Mouse (Mus musculus) MEL (cell line): Measurements from ENCODE around the gene Pah. TPM values are rescaled to one million over a fixed set of nuclear protein-coding genes. Genes with fewer than 3 reads are reported as not detected.

Experiments
- DNase-seq: peaks from one replicate; pipeline ENCODE4 v3.0.0; 2011; ENCODE audit warnings: low read depth, low spot score
- H3K27ac ChIP-seq: 2 replicates; pipeline ENCODE4 v1.5.1; 2012; ENCODE audit warnings: low read depth, mild to moderate bottlenecking, control low read depth, low read length, moderate library complexity; ENCODE audit not compliant: control insufficient read depth
- H3K27me3 ChIP-seq, 2 experiments: fragments of 150-350 bp in 1 of 2; sonication (generic) in 1 of 2; 2 replicates each; pipeline ENCODE4 v1.6.1; 2012; ENCODE audit warnings: low read length in 2 of 2, mild to moderate bottlenecking in 2 of 2, improper control_type of control experiment in 1 of 2, moderate library complexity in 1 of 2; ENCODE audit not compliant: insufficient read depth in 2 of 2, control insufficient read depth in 1 of 2
- H3K36me3 ChIP-seq, 2 experiments: 2 replicates each; pipeline ENCODE4 v1.6.1; 2012 to 2014; ENCODE audit warnings: low read length in 2 of 2, improper control_type of control experiment in 1 of 2, inconsistent platforms in 1 of 2, mild to moderate bottlenecking in 1 of 2; ENCODE audit not compliant: insufficient read depth in 2 of 2, control insufficient read depth in 1 of 2
- H3K4me1 ChIP-seq, 2 experiments: fragments of 150-350 bp in 1 of 2; sonication (generic) in 1 of 2; 2 replicates each; pipeline ENCODE4 v1.6.1; 2012; ENCODE audit warnings: low read length in 2 of 2, improper control_type of control experiment in 1 of 2, mild to moderate bottlenecking in 1 of 2; ENCODE audit not compliant: insufficient read depth in 2 of 2, control insufficient read depth in 1 of 2
- H3K4me3 ChIP-seq, 2 experiments: fragments of 150-350 bp in 1 of 2; sonication (generic) in 1 of 2; 2 replicates each; pipeline ENCODE4 v1.5.1; 2012; ENCODE audit warnings: low read depth in 2 of 2, low read length in 2 of 2, mild to moderate bottlenecking in 2 of 2, moderate library complexity in 2 of 2, control low read depth in 1 of 2, improper control_type of control experiment in 1 of 2; ENCODE audit not compliant: control insufficient read depth in 1 of 2, insufficient read depth in 1 of 2
- H3K79me2 ChIP-seq: 2 replicates; pipeline ENCODE4 v1.6.1; 2012; ENCODE audit warnings: mild to moderate bottlenecking, low read length, moderate library complexity; ENCODE audit not compliant: control insufficient read depth, poor library complexity, insufficient read depth
- H3K9ac ChIP-seq: 2 replicates; pipeline ENCODE4 v1.6.1; 2012; ENCODE audit warnings: low read depth, mild to moderate bottlenecking, control low read depth, low read length, moderate library complexity; ENCODE audit not compliant: control insufficient read depth, poor library complexity, severe bottlenecking
- H3K9me3 ChIP-seq: fragments of 150-350 bp; sonication (generic); replicated peaks from 2 replicates; pipeline ENCODE4 v1.6.1; 2012; ENCODE audit warnings: mild to moderate bottlenecking, low read length, improper control_type of control experiment, moderate library complexity; ENCODE audit not compliant: insufficient read depth
- CHD2 ChIP-seq: IDR thresholded peaks from 2 replicates; pipeline ENCODE4 v1.6.1; 2011; ENCODE audit warnings: low read length, improper control_type of control experiment
- CTCF ChIP-seq, 3 experiments: IDR thresholded peaks in 2 of 3; conservative IDR thresholded peaks in 1 of 3; 2 replicates each; pipeline ENCODE4 v1.5.1; 2011 to 2012; ENCODE audit warnings: low read length in 3 of 3, low read depth in 2 of 3, mild to moderate bottlenecking in 2 of 3, improper control_type of control experiment in 1 of 3, inconsistent platforms in 1 of 3, mixed read lengths in 1 of 3, moderate library complexity in 1 of 3; ENCODE audit not compliant: control insufficient read depth in 1 of 3, insufficient read depth in 1 of 3, poor library complexity in 1 of 3, severe bottlenecking in 1 of 3
- E2F4 ChIP-seq: IDR thresholded peaks from 2 replicates; pipeline ENCODE4 v1.6.1; 2011; ENCODE audit warnings: low read depth, low read length, improper control_type of control experiment, borderline replicate concordance
- ETS1 ChIP-seq: IDR thresholded peaks from 2 replicates; pipeline ENCODE4 v1.6.1; 2012; ENCODE audit warnings: low read depth, mild to moderate bottlenecking, inconsistent platforms, low read length, improper control_type of control experiment, moderate library complexity
- GABPA ChIP-seq: IDR thresholded peaks from 2 replicates; pipeline ENCODE4 v1.6.1; 2012; ENCODE audit warnings: low read depth, mild to moderate bottlenecking, inconsistent platforms, low read length, improper control_type of control experiment, moderate library complexity
- MAFK ChIP-seq: IDR thresholded peaks from 2 replicates; pipeline ENCODE4 v1.6.1; 2011; ENCODE audit warnings: low read depth, mild to moderate bottlenecking, low read length, improper control_type of control experiment, borderline replicate concordance
- MAX ChIP-seq: IDR thresholded peaks from 2 replicates; pipeline ENCODE4 v1.6.1; 2011; ENCODE audit warnings: low read length, improper control_type of control experiment
- MAZ ChIP-seq: IDR thresholded peaks from 2 replicates; pipeline ENCODE4 v1.6.1; 2012; ENCODE audit warnings: low read depth, mild to moderate bottlenecking, inconsistent platforms, low read length, improper control_type of control experiment
- MYB ChIP-seq: IDR thresholded peaks from 2 replicates; pipeline ENCODE4 v1.6.1; 2011; ENCODE audit warnings: mild to moderate bottlenecking, low read depth, low read length, improper control_type of control experiment
- MYC ChIP-seq: IDR thresholded peaks from 2 replicates; pipeline ENCODE4 v1.6.1; 2011; ENCODE audit warnings: low read depth, mild to moderate bottlenecking, low read length, improper control_type of control experiment, moderate library complexity
- RAD21 ChIP-seq: IDR thresholded peaks from 2 replicates; pipeline ENCODE4 v1.6.1; 2011; ENCODE audit warnings: mild to moderate bottlenecking, low read depth, low read length, improper control_type of control experiment
- RCOR1 ChIP-seq: IDR thresholded peaks from 2 replicates; pipeline ENCODE4 v1.6.1; 2012; ENCODE audit warnings: low read depth, mild to moderate bottlenecking, inconsistent platforms, low read length, improper control_type of control experiment
- SMC3 ChIP-seq: IDR thresholded peaks from 2 replicates; pipeline ENCODE4 v1.6.1; 2011; ENCODE audit warnings: low read depth, low read length, improper control_type of control experiment
- TBP ChIP-seq: IDR thresholded peaks from 2 replicates; pipeline ENCODE4 v1.8.0; 2011; ENCODE audit warnings: low read depth, low read length, improper control_type of control experiment
- TCF12 ChIP-seq: IDR thresholded peaks from 2 replicates; pipeline ENCODE4 v1.6.1; 2014; ENCODE audit warnings: low read depth, mild to moderate bottlenecking, inconsistent platforms, low read length, improper control_type of control experiment, moderate library complexity
- ZC3H11A ChIP-seq: IDR thresholded peaks from 2 replicates; pipeline ENCODE4 v1.6.1; 2012; ENCODE audit warnings: low read depth, mild to moderate bottlenecking, inconsistent platforms, low read length, improper control_type of control experiment
- ZKSCAN1 ChIP-seq: IDR thresholded peaks from 2 replicates; pipeline ENCODE4 v1.6.1; 2012; ENCODE audit warnings: low read depth, mild to moderate bottlenecking, inconsistent platforms, low read length, improper control_type of control experiment, moderate library complexity
- ZMIZ1 ChIP-seq: IDR thresholded peaks from 2 replicates; pipeline ENCODE4 v1.6.1; 2012; ENCODE audit warnings: low read depth, mild to moderate bottlenecking, inconsistent platforms, low read length, improper control_type of control experiment, moderate library complexity
- polyA plus RNA-seq, 2 experiments: library from polyadenylated mRNA; stranded (reverse) in 1 of 2; unstranded in 1 of 2; fragments of >175 nt in 1 of 2; fragments of >200 nt in 1 of 2; gene quantifications; 2 replicates each; pipeline versions ENCODE4 v1.2.1 to v1.2.4; 2012; ENCODE audit warnings: low replicate concordance in 2 of 2, low read depth in 1 of 2; ENCODE audit not compliant: insufficient read length in 2 of 2, insufficient read depth in 1 of 2, missing spikeins in 1 of 2
- total RNA-seq: library from RNA; depleted of rRNA; stranded (reverse); fragments of 300-350 nt; gene quantifications from 2 replicates; pipeline ENCODE4 v1.2.3, GENCODE M21; 2012

The Pah gene
- total and polyA plus RNA-seq, 3 experiments = not detected

GRCm38 (mm10) chr10:87552726-87553125, 31.1 kb downstream of the Pah start:
- no peaks in the 10 kb centered on the region for H3K79me2 ChIP-seq
- peak; percentile 59 for DNase-seq
- no peaks in the 10 kb centered on the region for H3K9me3 ChIP-seq
- peak; percentile 81 for TF ChIP-seq RAD21
- peak; percentile 43 for TF ChIP-seq ZC3H11A
- peak; percentile 79 to 92 (median 90) for TF ChIP-seq CTCF (IDR thresholded peaks at IDR 0.05 in 2 of 3, conservative IDR thresholded peaks at IDR 0.05 in 1 of 3; ENCODE audit: control insufficient read depth in 1 of 3, insufficient read depth in 1 of 3, low read depth in 2 of 3, low read length in 3 of 3, poor library complexity in 1 of 3, severe bottlenecking in 1 of 3)
- TF ChIP-seq ETS1 = no peak
- TF ChIP-seq SMC3 = peak; percentile 81
- no peak overlapping the region for H3K27ac ChIP-seq
- H3K9ac ChIP-seq = no peak overlapping the region
- no peak overlapping the region for H3K4me3 ChIP-seq
- H3K4me1 ChIP-seq = no peaks in the 10 kb centered on the region
- no peaks in the 10 kb centered on the region for H3K36me3 ChIP-seq
- H3K27me3 ChIP-seq = no peaks in the 10 kb centered on the region

- no peak overlapping the region for H3K27ac ChIP-seq
- H3K4me3 ChIP-seq = no peak overlapping the region
- H3K79me2 ChIP-seq = no peaks in the 10 kb centered on the region
- TF ChIP-seq MYB = no peak
- no peak for TF ChIP-seq MYC
- TF ChIP-seq RCOR1 = no peak
- no peak for TF ChIP-seq MAFK
- no peak for TF ChIP-seq TBP
- no peak for TF ChIP-seq GABPA
- no peak for TF ChIP-seq ZMIZ1
- TF ChIP-seq SMC3 = no peak
- no peak for TF ChIP-seq E2F4
- no peak for TF ChIP-seq CHD2
- no peak for TF ChIP-seq TCF12
- no peak for TF ChIP-seq MAX
- no peak for TF ChIP-seq ZKSCAN1
- no peak for TF ChIP-seq MAZ
- no peak for TF ChIP-seq CTCF (IDR thresholded peaks at IDR 0.05 in 2 of 3, conservative IDR thresholded peaks at IDR 0.05 in 1 of 3; ENCODE audit: control insufficient read depth in 1 of 3, insufficient read depth in 1 of 3, low read depth in 2 of 3, low read length in 3 of 3, poor library complexity in 1 of 3, severe bottlenecking in 1 of 3)
- H3K4me1 ChIP-seq = no peaks in the 10 kb centered on the region
- DNase-seq = no peak
- H3K36me3 ChIP-seq = no peaks in the 10 kb centered on the region
- no peaks in the 10 kb centered on the region for H3K27me3 ChIP-seq
- no peaks in the 10 kb centered on the region for H3K9me3 ChIP-seq
- H3K9ac ChIP-seq = no peak overlapping the region
Observed at GRCm38 (mm10) chr10:87556441-87556840, 34.8 kb downstream of the Pah start.
